Comparison of ENCODE assay signal across 10 mouse cellular contexts in genomic region chr6:53698128-53698749, GRCm38 (mm10).
DNase-seq lines count a peak whose midpoint lies in the region; ATAC-seq lines count a peak whose summit lies in the region.
"Had no signal": no experiment of that assay in that cellular context is flagged by ENCODE, and none has a peak within 500 bp of the region (broad histone marks: within the 10 kb centered on the region; RNA-seq: fewer than 3 reads in every experiment).

No protein-coding gene starts in this region.

- H3K27me3 ChIP-seq in heart, embryonic 11.5 days (ENCODE audit: control insufficient read depth, insufficient read depth, low read length) = no peaks in the 10 kb centered on the region
- H3K27me3 ChIP-seq in forebrain, embryonic 14.5 days (replicated peaks; ENCODE audit: control insufficient read depth, insufficient read depth, low read length) = no peaks in the 10 kb centered on the region
- no peaks in the 10 kb centered on the region for H3K27me3 ChIP-seq in midbrain, embryonic 14.5 days (ENCODE audit: control insufficient read depth, insufficient read depth, low read length)

- no peaks in the 10 kb centered on the region for H3K9me3 ChIP-seq in heart, embryonic 11.5 days (replicated peaks; ENCODE audit: control insufficient read depth, low read length)
- H3K9me3 ChIP-seq in forebrain, embryonic 14.5 days (replicated peaks; ENCODE audit: control insufficient read depth, low read length) = no peaks in the 10 kb centered on the region
- H3K9me3 ChIP-seq in midbrain, embryonic 14.5 days (ENCODE audit: control insufficient read depth, low read length) = no peaks in the 10 kb centered on the region

- no peak overlapping the region for H3K27ac ChIP-seq in heart, embryonic 11.5 days (ENCODE audit: low read depth, low read length)
- H3K27ac ChIP-seq in forebrain, embryonic 14.5 days (ENCODE audit: low read depth, low read length) = no peak overlapping the region
- no peak overlapping the region for H3K27ac ChIP-seq in midbrain, embryonic 14.5 days (replicated peaks; ENCODE audit: low read depth, low read length)

- H3K4me2 ChIP-seq in heart, embryonic 11.5 days = peak overlapping the region; percentile 39
- H3K4me2 ChIP-seq in forebrain, embryonic 14.5 days (ENCODE audit: low read length) = peak overlapping the region; percentile 32
- H3K4me2 ChIP-seq in midbrain, embryonic 14.5 days (ENCODE audit: low read length) = peak overlapping the region; percentile 43

- H3K4me3 ChIP-seq in heart, embryonic 11.5 days (ENCODE audit: low read depth, low read length) = no peak overlapping the region
- no peak overlapping the region for H3K4me3 ChIP-seq in forebrain, embryonic 14.5 days (ENCODE audit: low read depth, low read length)
- H3K4me3 ChIP-seq in midbrain, embryonic 14.5 days (replicated peaks; ENCODE audit: low read depth, low read length) = peak overlapping the region; percentile 7

- no peak for DNase-seq in heart, postnatal 4 days
- DNase-seq in R1 (ENCODE audit: low read depth, low spot score) = peak; percentile 82
- peak; percentile 71 for DNase-seq in forebrain, embryonic 14.5 days (ENCODE audit: low spot score)
- DNase-seq in midbrain, embryonic 14.5 days = peak; percentile 77
- no peak for DNase-seq in layer of hippocampus, postnatal 10 days (ENCODE audit: low spot score in 2 of 2)
- DNase-seq in adipocyte (ENCODE audit: low spot score) = no peak
- no peak for DNase-seq in spleen, postnatal 36 days (ENCODE audit: low spot score in 2 of 2)
- DNase-seq: kidney, postnatal 14 days; lung, postnatal 4 days had no signal

- H3K36me3 ChIP-seq in heart, embryonic 11.5 days (ENCODE audit: control insufficient read depth, insufficient read depth, low read length) = no peaks in the 10 kb centered on the region
- H3K36me3 ChIP-seq in forebrain, embryonic 14.5 days (ENCODE audit: control insufficient read depth, insufficient read depth, low read length) = no peaks in the 10 kb centered on the region
- no peaks in the 10 kb centered on the region for H3K36me3 ChIP-seq in midbrain, embryonic 14.5 days (ENCODE audit: control insufficient read depth, insufficient read depth, low read length)

- no peak for ATAC-seq in heart, embryonic 11.5 days (replicated peaks; ENCODE audit: insufficient number of reproducible peaks, low FRiP score, low TSS enrichment)
- ATAC-seq in forebrain, embryonic 14.5 days = peak; percentile 82
- ATAC-seq in midbrain, embryonic 14.5 days (ENCODE audit: low FRiP score, low TSS enrichment) = peak; percentile 84; the same call in 1 of the 2 replicates

- 16% methylated on average over 15 of the region's 15 CpGs for WGBS in heart, embryonic 11.5 days (ENCODE audit: insufficient replicate concordance)
- 4% methylated on average over 15 of the region's 15 CpGs for WGBS in forebrain, embryonic 14.5 days
- WGBS in midbrain, embryonic 14.5 days = 3% methylated on average over 15 of the region's 15 CpGs

- H3K9ac ChIP-seq in heart, embryonic 11.5 days (ENCODE audit: low read depth, low read length) = no peak overlapping the region
- H3K9ac ChIP-seq in forebrain, embryonic 14.5 days (ENCODE audit: low read length) = no peak overlapping the region
- H3K9ac ChIP-seq in midbrain, embryonic 14.5 days (replicated peaks; ENCODE audit: low read length) = 0 out of 2 replicates have a peak overlapping the region, but pooled peaks have one; percentile 6

- H3K4me1 ChIP-seq in heart, embryonic 11.5 days (ENCODE audit: control insufficient read depth, insufficient read depth, low read length) = no peaks in the 10 kb centered on the region
- H3K4me1 ChIP-seq in forebrain, embryonic 14.5 days (ENCODE audit: control insufficient read depth, insufficient read depth, low read length) = peaks cover 20% of the 10 kb centered on the region
- H3K4me1 ChIP-seq in midbrain, embryonic 14.5 days (ENCODE audit: control insufficient read depth, insufficient read depth, low read length) = peaks cover 10% of the 10 kb centered on the region; the same call in 1 of the 2 replicates

Comparison
In these comparisons a context has a peak if more than half of its experiments do, and no peak if none do; other contexts are left out.
1. DNase-seq: peak in R1 (single experiment), forebrain, embryonic 14.5 days (single experiment) and midbrain, embryonic 14.5 days (single experiment); none in heart, postnatal 4 days (single experiment), layer of hippocampus, postnatal 10 days (0 of 2), adipocyte (single experiment) and spleen, postnatal 36 days (0 of 2).
2. Peak in every context shown above with its lines, with median percentiles within 50 percentile points of each other: H3K4me2 ChIP-seq.